Mouse (Mus musculus) heart, postnatal 10 days (tissue): ENCODE data around the gene Gm11639. TPM values are rescaled to one million over a fixed set of nuclear protein-coding genes. Genes with fewer than 3 reads are reported as not detected.
A peak's percentile ranks its signal among the peaks of the same experiment; 100 is the strongest.

Source experiments
- DNase-seq, 2 experiments: peaks; one replicate each; pipeline ENCODE4 v3.0.0; 2021
- intact Hi-C: fragments of 180-260 bp; cut with DNase I; formaldehyde crosslinking; loops from one replicate; pipeline ENCODE4 v1.15.1; 2025
- total RNA-seq, 2 experiments: library from RNA; stranded (reverse); gene quantifications; 2 replicates each; pipeline ENCODE4 v1.2.3; 2021

Gm11639 gene
- total RNA-seq, 2 experiments from 2014 or later: 0.07 TPM

DNA sequence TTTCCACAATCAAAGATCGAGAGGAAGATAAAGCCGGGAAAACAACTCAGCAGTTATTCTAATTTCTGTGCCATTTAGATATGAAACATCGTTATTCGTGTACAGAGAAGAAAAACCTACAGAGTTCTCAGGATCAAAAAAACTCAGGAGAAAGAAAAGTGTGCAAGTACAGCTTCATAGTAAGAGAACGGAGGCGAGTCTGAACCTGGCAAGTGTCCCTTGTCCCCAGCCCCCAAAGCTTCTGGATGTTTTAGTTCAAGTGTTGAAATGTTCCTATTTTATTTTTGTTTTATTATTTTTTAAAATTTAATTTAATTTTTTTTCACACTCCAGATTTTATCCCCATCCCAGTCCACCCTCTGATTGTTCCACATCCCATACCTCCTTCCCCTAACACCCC is 7.7 kb downstream of the Gm11639 start:
- DNase-seq: no peak
- intact Hi-C loops: no loop called here

GRCm38 (mm10) chr11:104704097-104704496 is 18.6 kb downstream of the Gm11639 start:
- DNase-seq: no peak
- intact Hi-C loops: no loop called here

GRCm38 (mm10) chr11:104707084-104707483 is 21.6 kb downstream of the Gm11639 start:
- no peak for DNase-seq
- intact Hi-C loops: no loop called here

GRCm38 (mm10) chr11:104744995-104745568 is 59.6 kb downstream of the Gm11639 start:
- DNase-seq: no peak
- intact Hi-C loops: no loop called here

- intact Hi-C loops: loop anchor here (5.0 to 10.0 kb wide), 2 partner anchors 219 to 357 kb away; no protein-coding TSS in a partner anchor
- no peak for DNase-seq
Measured at GRCm38 (mm10) chr11:104765762-104766161, 80.3 kb downstream of the Gm11639 start.

DNA sequence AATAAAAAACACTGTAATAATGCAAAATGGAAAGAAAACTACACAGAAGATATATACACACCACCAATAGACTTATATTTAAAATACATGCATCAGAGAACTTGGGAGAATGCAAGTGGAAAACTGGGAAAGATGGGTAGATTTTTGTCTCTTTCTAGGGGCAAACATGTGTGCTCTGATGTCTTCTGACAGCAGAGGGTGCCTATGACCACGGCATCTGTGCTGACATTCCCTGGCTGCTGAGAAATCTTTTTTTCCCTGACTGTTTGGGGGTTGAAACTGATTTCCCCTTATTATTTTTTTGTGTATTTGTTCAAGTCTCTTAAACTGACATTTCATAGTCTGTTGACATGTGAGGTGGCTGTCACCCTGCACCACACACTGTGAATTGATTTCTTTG is 81.6 kb downstream of the Gm11639 start:
- intact Hi-C loops: loop anchor here (5.0 to 10.0 kb wide), 2 partner anchors 218 to 355 kb away; no protein-coding TSS in a partner anchor

DNA sequence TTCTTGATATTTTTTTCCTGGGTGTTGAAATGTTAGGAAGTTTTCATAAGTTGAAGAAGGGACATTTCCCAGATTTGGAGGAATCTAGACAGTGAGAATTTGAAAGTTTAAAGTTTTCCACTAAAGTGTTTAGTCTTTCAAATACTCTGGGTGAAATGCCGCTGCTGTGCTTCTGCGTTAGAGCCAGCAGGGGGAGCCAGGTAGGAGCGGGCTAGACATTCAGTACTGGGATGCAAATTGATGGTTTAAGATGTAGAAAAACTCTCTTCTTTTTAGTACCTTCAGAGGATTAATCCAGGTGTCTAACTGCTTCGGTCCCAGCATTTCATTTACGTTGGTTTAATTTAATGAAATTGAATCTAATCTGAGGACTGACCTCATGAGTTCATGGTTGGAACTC is 82.6 kb downstream of the Gm11639 start:
- intact Hi-C loops: loop anchor here (1.0 to 10.0 kb wide), 3 partner anchors 178 to 354 kb away; no protein-coding TSS in a partner anchor

More for the DNA sequence above, 81.6 kb downstream of the Gm11639 start:
- DNase-seq: no peak

DNA sequence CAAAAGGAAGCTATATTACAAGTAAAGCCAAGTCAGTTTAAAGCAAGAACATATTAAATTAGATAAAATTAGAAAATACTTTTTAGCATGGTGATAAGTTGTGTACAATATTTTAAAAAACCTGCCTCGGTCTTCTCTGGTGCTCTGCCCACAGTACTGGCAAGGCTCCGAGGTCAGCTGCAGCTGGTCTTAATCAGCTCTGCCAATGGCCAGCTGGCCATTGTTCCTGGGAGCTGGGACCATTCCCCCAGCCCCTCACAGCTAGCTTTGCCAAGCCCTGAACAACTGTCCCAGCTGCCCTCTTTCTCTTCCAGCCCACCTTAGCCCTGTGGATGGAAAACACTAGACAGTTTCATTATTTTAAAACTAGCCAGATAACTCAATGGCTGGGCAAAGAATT is 93.3 kb downstream of the Gm11639 start:
- intact Hi-C loops: no loop called here
- DNase-seq: no peak

More for the DNA sequence above, 82.6 kb downstream of the Gm11639 start:
- DNase-seq: peak; percentile 36 to 64

DNA sequence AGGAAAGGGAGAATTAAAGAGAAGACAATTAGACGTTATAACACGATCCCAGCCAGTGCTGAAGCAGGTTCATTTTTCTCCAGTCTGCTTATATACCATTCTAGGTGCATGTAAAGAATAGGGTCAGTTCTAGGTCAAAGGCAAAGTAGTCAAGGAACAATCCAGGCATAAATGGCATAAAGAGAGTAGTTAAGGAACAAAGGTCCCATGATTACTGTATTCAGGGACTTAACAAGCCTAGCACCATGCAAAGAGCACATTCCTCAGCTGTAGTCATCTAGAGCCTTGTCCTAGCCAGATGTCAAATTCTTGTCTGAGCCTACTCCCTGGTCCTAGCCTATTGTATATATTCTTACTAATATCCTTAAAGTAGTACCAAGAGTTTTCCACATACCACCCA is 259.2 kb downstream of the Gm11639 start:
- intact Hi-C loops: no loop called here
- no peak for DNase-seq

DNA sequence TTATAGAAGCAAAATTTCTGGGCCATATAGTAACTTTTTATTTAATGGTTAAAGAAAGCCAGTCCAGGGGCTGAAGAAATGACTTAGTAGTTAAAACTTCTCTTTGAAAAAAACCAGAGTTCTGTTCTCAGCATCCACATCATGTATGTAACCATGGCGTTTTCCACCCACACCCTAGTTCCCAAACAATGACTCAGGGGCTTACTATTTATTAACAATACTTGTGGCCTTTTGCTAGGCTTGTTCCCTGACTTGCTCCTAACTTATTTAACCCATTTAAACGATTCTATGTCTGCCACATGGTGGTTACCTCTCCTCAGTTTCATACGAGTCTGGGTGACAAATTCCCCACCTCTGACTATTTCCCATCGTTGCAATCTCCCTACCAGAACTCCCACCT is 266.8 kb downstream of the Gm11639 start:
- intact Hi-C loops: no loop called here
- no peak for DNase-seq

DNA sequence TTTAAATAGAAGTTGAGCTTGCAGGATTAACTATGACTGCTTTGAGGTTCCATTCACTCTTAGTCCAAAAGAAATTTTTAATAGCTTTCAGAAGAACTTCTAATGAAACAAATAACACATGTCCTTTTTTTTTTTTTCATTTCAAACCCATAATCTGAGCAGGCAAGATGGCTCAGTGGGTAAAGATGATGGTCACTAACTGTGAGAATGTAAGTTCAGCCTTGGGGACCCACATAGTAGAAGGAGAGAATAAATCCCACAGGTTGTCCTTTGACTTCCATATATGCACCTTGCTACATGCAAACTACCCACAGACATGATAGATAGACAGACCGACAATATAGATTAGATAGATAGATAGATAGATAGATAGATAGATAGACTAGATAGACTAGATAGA is 282.4 kb downstream of the Gm11639 start:
- intact Hi-C loops: no loop called here
- no peak for DNase-seq

DNA sequence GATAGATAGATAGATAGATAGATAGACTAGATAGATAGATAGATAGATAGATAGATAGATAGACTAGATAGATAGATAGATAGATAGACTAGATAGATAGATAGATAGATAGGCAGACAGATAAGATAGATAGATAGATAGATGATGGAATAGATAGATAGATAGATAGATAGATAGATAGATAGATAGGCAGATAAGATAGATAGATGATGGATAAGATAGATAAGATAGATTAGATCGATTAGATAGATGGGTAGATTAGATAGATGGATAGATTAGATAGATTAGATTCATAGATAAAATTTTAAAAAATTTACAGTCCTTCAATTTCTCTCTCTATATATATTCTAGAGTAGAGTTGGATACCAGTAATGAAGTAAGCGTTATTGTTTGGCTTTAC is 282.9 kb downstream of the Gm11639 start:
- no peak for DNase-seq
- intact Hi-C loops: no loop called here

GRCm38 (mm10) chr11:104971322-104971721 is 285.8 kb downstream of the Gm11639 start:
- intact Hi-C loops: no loop called here
- no peak for DNase-seq

GRCm38 (mm10) chr11:104972480-104972879 is 287.0 kb downstream of the Gm11639 start:
- intact Hi-C loops: no loop called here
- no peak for DNase-seq

GRCm38 (mm10) chr11:104977976-104978375 is 292.5 kb downstream of the Gm11639 start:
- intact Hi-C loops: no loop called here
- DNase-seq: no peak

DNA sequence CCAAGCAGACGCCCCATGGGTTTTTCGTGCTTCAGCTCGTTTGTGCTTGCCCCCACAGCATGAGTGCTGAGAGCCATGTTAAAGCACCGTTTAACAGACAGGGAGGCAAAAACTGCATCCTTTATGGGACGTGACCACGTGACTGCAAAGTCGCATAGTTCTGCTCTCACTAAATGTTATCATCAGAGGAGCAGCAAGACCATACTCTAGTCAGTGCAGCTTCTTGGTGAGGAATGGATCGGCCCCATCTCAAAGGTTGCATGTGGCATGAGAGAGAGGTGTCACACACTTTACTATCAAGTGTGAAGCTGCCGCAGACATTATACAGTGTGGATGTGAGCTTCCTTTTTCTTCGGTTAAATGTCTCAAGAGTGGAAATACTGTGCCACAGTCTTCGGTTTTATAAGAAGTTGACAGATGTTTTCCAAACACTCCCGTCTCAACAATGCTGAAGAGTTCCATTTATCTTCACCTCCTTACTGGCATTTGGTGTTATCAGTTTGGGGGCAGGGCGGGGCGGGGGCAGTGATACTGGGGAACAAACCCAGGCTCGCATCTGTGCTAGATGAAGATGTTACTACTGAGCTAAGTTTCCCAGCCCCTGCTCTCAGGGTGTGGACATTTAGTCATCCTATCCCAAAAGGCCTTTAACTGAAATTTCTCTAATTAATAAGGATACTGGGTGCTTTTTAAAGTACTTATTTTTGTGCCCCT is 296.0 kb downstream of the Gm11639 start:
- intact Hi-C loops: loop anchor here (10.0 kb wide), 1 partner anchor 217 kb away; no protein-coding TSS in a partner anchor
- no peak for DNase-seq

DNA sequence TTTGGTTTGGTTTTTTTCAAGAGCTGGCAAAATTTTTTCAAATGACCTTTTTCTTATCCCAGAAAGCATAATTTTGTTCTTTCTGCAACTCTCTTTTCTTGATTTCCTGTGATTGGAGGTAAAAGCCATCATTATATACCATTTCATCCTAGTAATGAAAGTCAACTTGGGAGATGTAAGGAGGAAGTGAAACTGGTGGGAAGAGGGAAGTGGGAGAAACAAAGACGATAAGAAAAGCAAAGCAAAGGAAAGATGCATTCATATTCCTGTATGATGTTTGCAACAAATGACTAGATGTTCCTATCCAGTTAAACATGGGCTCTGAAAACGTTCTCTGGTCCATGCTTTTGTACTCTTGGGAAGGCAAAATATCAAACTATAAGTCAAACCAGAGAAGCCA is 323.7 kb downstream of the Gm11639 start:
- no peak for DNase-seq
- intact Hi-C loops: no loop called here

DNA sequence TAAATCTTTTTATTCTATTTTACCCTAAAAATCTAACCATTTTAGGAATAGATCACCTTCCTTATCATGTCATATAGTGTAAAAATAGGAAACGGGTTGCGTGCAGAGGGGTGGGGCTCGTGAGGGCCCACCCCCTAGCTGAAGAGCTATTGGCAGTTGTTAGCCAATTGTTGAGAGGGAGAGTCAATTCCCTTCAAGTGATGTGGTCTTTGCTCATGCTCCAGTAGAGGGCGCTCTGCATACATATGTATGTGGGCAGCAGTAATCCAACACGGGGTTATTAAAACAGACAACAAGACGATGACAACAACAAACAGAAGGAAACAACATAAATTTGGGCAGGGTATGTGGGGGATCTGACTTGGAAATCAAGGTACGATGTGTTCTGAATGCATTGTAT is 335.6 kb downstream of the Gm11639 start:
- peak in 1 of 2 experiments; percentile 2 for DNase-seq

GRCm38 (mm10) chr11:105028744-105029348 is 343.3 kb downstream of the Gm11639 start:
- DNase-seq: peak in 1 of 2 experiments; percentile 7
- intact Hi-C loops: no loop called here

More for the DNA sequence above, 335.6 kb downstream of the Gm11639 start:
- intact Hi-C loops: no loop called here

- no peak for DNase-seq
- intact Hi-C loops: no loop called here
Measured at GRCm38 (mm10) chr11:105029525-105029924, 344.0 kb downstream of the Gm11639 start.

GRCm38 (mm10) chr11:105030229-105030628 is 344.7 kb downstream of the Gm11639 start:
- no peak for DNase-seq
- intact Hi-C loops: no loop called here

- no peak for DNase-seq
- intact Hi-C loops: no loop called here
Measured at GRCm38 (mm10) chr11:105031103-105031502, 345.6 kb downstream of the Gm11639 start.
